Mouse (Mus musculus) layer of hippocampus, adult 2 months (tissue): Measurements from ENCODE around the gene Dnah6. TPM values are rescaled to one million over a fixed set of nuclear protein-coding genes. Genes with fewer than 3 reads are reported as not detected.
A peak's percentile ranks its signal among the peaks of the same experiment; 100 is the strongest.

Source experiments
- DNase-seq, 2 experiments: peaks; one replicate each; pipeline ENCODE4 v3.0.0; 2022; ENCODE audit warnings: low spot score in 2 of 2
- H3K27ac ChIP-seq: fragments of 200-600 bp; 2 replicates; pipeline ENCODE4 v1.8.1; 2022
- H3K4me3 ChIP-seq: fragments of 200-600 bp; 2 replicates; pipeline ENCODE4 v1.8.1; 2022; ENCODE audit warnings: mild to moderate bottlenecking
- CTCF ChIP-seq: fragments of 200-600 bp; conservative IDR thresholded peaks from 2 replicates; pipeline ENCODE4 v1.8.1; 2022; ENCODE audit warnings: antibody characterized with exemption, mild to moderate bottlenecking, moderate library complexity
- total RNA-seq, 2 experiments: library from RNA; stranded (reverse); gene quantifications; 2 replicates each; pipeline ENCODE4 v1.2.3; 2021

Gene Dnah6
- total RNA-seq, 2 experiments from 2014 or later: 0.66 to 0.97 TPM

GRCm38 (mm10) chr6:73027881-73028280, 193.6 kb downstream of the Dnah6 start:
- no peak for DNase-seq
- no peak for TF ChIP-seq CTCF
- no peak overlapping the region for H3K27ac ChIP-seq
- no peak overlapping the region for H3K4me3 ChIP-seq

- no peak overlapping the region for H3K27ac ChIP-seq
- no peak for TF ChIP-seq CTCF
- no peak overlapping the region for H3K4me3 ChIP-seq
- DNase-seq: no peak
Measured at GRCm38 (mm10) chr6:73026898-73027297, 194.6 kb downstream of the Dnah6 start.

- Histone ChIP-seq H3K27ac (no peak overlapping the region), H3K4me3 (no peak overlapping the region)
- DNase-seq: no peak
- peak; percentile 79 for TF ChIP-seq CTCF
Measured at GRCm38 (mm10) chr6:73020061-73020460, 201.4 kb downstream of the Dnah6 start.

GRCm38 (mm10) chr6:73018725-73019280, 202.6 kb downstream of the Dnah6 start:
- DNase-seq: no peak
- TF ChIP-seq CTCF: no peak
- Histone ChIP-seq H3K27ac (no peak overlapping the region), H3K4me3 (no peak overlapping the region)

- no peak overlapping the region for H3K27ac ChIP-seq
- no peak overlapping the region for H3K4me3 ChIP-seq
- TF ChIP-seq CTCF: no peak
- no peak for DNase-seq
Measured at GRCm38 (mm10) chr6:73014317-73015160, 206.9 kb downstream of the Dnah6 start.

- peak in 1 of 2 experiments; percentile 10 for DNase-seq
- no peak overlapping the region for H3K27ac ChIP-seq
- H3K4me3 ChIP-seq: no peak overlapping the region
Measured at GRCm38 (mm10) chr6:73012931-73013330, 208.5 kb downstream of the Dnah6 start.

GRCm38 (mm10) chr6:73011827-73012226, 209.6 kb downstream of the Dnah6 start:
- TF ChIP-seq CTCF: no peak
- Histone ChIP-seq H3K4me3 (no peak overlapping the region), H3K27ac (no peak overlapping the region)
- no peak for DNase-seq

More at GRCm38 (mm10) chr6:73012931-73013330, 208.5 kb downstream of the Dnah6 start:
- TF ChIP-seq CTCF: no peak

- TF ChIP-seq CTCF: peak; percentile 81
- Histone ChIP-seq H3K4me3 (no peak overlapping the region), H3K27ac (no peak overlapping the region)
- DNase-seq: peak in 1 of 2 experiments; percentile 50
Measured at GRCm38 (mm10) chr6:73010073-73010472, 211.4 kb downstream of the Dnah6 start.

- Histone ChIP-seq H3K27ac (no peak overlapping the region), H3K4me3 (no peak overlapping the region)
- DNase-seq: no peak
- TF ChIP-seq CTCF: no peak
Measured at GRCm38 (mm10) chr6:73003601-73004000, 217.8 kb downstream of the Dnah6 start.

GRCm38 (mm10) chr6:73002391-73002790, 219.1 kb downstream of the Dnah6 start:
- Histone ChIP-seq H3K4me3 (no peak overlapping the region), H3K27ac (no peak overlapping the region)
- TF ChIP-seq CTCF: no peak
- DNase-seq: no peak

GRCm38 (mm10) chr6:72998809-72999208, 222.6 kb downstream of the Dnah6 start:
- Histone ChIP-seq H3K27ac (no peak overlapping the region), H3K4me3 (no peak overlapping the region)
- no peak for DNase-seq
- no peak for TF ChIP-seq CTCF

- no peak for TF ChIP-seq CTCF
- Histone ChIP-seq H3K4me3 (no peak overlapping the region), H3K27ac (no peak overlapping the region)
- no peak for DNase-seq
Measured at GRCm38 (mm10) chr6:72993688-72994082, 227.8 kb downstream of the Dnah6 start.

- Histone ChIP-seq H3K4me3 (no peak overlapping the region), H3K27ac (no peak overlapping the region)
- DNase-seq: no peak
- TF ChIP-seq CTCF: no peak
Measured at GRCm38 (mm10) chr6:72993054-72993687, 228.3 kb downstream of the Dnah6 start.
